Mouse (Mus musculus) brain, embryonic 14.5 days (tissue): Measurements from ENCODE around the gene Rnf8. TPM values are rescaled to one million over a fixed set of nuclear protein-coding genes. Genes with fewer than 3 reads are reported as not detected.

Experiments used
- DNase-seq: peaks from one replicate; pipeline ENCODE4 v3.0.0-alpha.2; 2011; ENCODE audit warnings: low read depth
- CTCF ChIP-seq: fragments of 200-500 bp; IDR thresholded peaks from 2 replicates; pipeline ENCODE4 v1.5.1; 2012; ENCODE audit warnings: inconsistent platforms, mild to moderate bottlenecking, moderate library complexity, borderline replicate concordance; ENCODE audit not compliant: insufficient read depth, insufficient read length; ENCODE audit errors: extremely low read depth
- POLR2A ChIP-seq: fragments of 200-500 bp; IDR thresholded peaks from 2 replicates; pipeline ENCODE4 v1.6.1; 2012; ENCODE audit warnings: mild to moderate bottlenecking, inconsistent platforms, borderline replicate concordance; ENCODE audit not compliant: poor library complexity, insufficient read depth, insufficient read length, severe bottlenecking; ENCODE audit errors: extremely low read depth
- polyA plus RNA-seq: library from polyadenylated mRNA; depleted of rRNA; stranded (reverse); fragments of >200 nt; gene quantifications from 2 replicates; pipeline ENCODE4 v1.2.3, GENCODE M21; 2012; rRNA removed

Rnf8 gene
- polyA plus RNA-seq: 52.9 and 57.7 TPM in 2 replicates

DNA sequence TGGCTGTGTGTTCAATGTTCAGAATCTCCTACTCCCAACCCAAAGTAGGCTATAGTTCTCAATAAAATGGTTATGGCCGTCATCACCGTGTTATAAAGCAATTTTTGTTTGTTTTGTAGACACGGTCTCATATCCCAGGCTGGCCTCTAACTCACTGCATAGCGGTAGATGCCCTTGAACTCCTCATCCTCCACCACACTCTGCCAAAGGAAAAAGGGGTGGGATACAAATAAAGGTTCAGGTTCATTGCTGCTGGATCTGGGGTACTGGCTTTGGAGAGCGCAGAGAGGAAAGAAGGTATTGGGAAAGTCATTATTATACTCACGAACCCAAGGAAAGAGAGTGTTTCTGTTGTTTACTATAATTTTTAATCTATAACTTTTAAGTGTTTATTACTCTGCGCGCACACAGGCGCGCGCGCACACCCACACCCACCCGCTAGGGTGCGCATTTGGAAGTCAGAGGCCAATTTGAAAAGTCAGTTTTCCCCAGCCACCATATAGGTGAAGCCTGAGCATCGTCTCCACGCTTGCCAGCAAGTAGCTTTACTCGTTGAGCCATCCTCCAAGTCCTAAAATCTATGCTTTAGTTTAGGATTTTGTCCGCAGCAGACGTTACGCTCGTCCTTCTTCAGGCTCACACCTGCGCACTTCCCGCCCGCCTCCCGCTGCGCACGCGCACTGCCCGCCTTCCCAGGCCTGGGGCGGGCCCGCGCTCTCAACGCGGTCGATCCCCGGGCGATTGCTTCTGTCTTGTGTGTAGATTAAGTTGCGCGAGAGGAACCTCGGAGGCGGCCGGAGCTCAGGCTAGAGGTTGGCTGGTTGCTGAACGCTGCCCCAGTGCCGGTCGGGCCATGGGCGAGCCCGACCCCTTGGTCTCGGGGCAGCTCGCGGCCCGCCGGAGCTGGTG lies at the start of gene Rnf8, which contains the start of gene Gm28043:
Rnf8 (plus strand) TSS at position 676 of the 909 bp plus-strand sequence.
Gm28043 (plus strand) TSS at position 762 of the 909 bp plus-strand sequence.
- TF ChIP-seq CTCF: peak; percentile 69; the same call in 1 of the 2 replicates
- TF ChIP-seq POLR2A: peak; percentile 71; the same call in 1 of the 2 replicates
- peak; percentile 98 for DNase-seq

DNA sequence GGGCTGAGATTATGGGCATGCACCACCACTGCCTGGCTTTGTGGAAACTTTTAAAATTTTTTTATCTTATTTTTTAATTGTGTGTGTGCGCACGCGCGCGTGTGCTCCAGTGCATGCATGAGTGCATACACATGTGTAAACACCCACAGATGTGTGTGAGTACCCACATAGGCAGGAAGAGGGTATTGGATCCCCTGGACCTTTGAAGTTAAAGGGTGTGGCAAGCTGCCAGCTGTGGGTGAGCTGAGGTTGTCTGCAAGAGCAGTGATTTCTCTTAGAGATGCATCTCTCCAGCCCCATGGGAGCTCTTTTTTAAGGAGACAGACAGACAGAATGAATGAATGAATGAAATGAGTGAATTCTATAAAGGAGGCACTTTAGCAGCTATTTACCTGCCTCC lies 49.1 kb upstream of the Rnf8 start:
- no peak for TF ChIP-seq POLR2A
- no peak for TF ChIP-seq CTCF
- DNase-seq: no peak

DNA sequence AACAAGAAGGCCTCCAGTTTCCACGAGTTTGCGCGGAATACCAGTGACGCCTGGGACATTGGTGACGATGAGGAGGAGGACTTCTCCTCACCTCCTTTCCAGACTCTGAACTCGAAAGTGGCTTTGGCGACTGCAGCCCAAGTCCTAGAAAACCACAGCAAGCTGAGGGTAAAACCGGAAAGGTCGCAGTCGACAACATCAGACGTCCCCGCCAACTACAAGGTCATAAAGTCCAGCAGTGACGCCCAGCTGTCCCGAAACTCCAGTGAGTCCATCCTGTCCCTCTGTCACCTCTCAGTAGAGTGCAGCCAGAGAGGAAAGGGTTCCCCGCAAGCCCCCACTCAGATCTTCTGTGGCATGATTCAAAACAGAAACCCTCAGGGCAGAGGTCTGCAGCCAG lies 46.2 kb upstream of the Rnf8 start:
- TF ChIP-seq CTCF: no peak
- TF ChIP-seq POLR2A: no peak
- DNase-seq: no peak

DNA sequence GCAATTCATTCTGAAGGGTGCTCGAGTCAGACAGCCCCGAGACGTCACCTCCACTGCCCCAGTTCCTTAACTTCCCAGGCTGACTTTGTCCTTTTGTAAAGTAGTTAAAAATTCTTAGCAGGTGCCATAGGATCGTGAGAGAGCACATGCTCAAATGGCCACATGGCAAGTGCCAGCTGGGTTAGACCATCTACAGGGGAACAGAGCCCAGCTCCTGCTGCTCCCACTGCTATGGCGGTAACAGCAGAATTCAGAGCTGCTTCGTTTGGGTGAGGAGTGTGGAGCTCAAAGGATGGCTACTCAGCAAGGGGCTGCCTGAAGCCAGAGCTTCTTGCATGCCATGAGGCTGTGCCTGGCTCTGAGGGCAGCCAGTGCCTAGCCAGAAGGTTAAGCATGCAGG lies 44.8 kb upstream of the Rnf8 start:
- TF ChIP-seq POLR2A (no peak), CTCF (no peak)
- no peak for DNase-seq

DNA sequence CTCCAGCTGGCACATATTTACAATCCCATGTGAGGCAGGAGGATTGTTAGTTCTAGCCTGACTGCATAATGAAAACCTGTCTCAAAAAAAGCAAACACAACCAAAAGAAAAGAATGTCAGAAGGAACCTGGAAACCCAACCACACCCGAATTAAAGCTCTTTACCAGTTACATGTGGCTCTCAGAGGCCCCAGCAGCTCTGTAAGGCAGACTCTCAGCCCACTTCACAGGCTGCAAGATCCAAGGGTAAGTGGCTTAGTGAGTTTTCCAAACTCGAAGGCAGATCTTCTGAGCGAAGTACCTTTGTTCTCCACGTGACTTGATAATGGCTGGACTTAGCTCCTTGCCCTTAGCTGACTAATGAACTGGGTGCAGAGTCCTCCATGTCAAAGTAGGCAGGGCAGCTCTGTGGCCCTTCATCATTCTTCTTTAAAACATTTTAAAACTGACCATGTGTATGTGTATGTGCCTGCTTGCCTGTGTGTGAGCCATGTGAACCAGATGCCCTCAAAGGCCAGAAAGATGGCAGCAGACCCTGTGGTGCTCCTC lies 34.9 kb upstream of the Rnf8 start:
- no peak for DNase-seq
- no peak for TF ChIP-seq POLR2A
- no peak for TF ChIP-seq CTCF

DNA sequence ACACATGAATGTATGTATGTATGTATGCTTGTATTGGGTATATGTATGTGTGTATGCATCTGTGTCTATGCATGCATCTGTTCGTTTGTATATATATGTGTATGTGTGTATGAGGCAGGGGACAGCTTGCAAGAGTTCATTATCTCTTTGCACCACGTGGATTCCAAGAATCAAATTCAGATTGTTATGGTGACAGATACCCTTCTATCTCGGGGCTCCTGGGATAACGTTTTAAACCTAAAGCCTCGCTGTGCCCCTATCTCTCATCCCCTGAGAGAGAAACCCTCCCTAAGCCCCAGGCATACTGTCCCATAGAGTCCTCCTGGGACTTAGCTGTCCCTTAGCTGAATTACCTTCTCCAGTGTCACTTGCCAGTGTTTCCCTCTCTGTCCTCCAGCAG lies 31.0 kb upstream of the Rnf8 start:
- TF ChIP-seq CTCF: no peak
- TF ChIP-seq POLR2A: no peak
- no peak for DNase-seq

DNA sequence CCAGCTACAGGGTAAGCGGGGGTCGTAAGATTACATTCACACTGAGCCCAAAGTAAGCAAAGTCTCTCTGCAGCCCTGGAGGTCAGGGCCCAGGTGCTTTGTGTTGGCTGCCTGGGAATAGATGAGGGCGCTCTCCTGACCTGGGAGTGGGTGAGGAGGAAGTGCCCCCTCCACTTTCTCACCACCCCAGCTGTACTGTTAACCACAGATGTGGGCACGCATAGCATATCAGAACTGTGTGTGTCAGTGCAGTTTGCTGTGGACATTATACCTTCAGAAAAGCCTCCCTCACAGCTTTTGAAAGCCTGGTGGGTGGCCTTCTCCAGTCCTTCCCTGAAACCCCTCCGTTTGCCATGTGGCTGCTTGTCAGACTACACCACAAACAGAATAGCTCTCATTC lies 30.3 kb upstream of the Rnf8 start:
- TF ChIP-seq POLR2A (no peak), CTCF (no peak)

DNA sequence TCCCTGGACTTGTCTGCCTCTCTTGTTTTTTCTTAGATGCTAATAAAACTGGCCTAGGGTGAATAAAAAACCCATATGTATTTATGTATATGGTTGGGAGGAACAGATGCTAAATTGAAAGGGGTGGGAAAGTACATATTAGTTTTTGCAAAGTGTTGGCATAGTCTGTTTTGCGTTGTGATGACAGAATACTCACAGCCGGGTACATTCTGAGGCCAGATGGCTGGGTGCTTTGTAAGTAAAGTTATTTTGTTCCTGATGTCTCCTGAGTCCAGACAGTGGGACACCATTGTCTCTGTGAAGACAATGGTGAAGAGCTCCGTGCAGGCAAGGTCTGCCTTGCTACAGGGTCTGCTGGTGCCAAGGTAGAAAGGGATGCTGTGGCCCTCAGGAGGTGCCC lies 29.9 kb upstream of the Rnf8 start:
- TF ChIP-seq POLR2A (no peak), CTCF (no peak)
- peak; percentile 68 for DNase-seq

More for the DNA sequence above, 30.3 kb upstream of the Rnf8 start:
- no peak for DNase-seq

DNA sequence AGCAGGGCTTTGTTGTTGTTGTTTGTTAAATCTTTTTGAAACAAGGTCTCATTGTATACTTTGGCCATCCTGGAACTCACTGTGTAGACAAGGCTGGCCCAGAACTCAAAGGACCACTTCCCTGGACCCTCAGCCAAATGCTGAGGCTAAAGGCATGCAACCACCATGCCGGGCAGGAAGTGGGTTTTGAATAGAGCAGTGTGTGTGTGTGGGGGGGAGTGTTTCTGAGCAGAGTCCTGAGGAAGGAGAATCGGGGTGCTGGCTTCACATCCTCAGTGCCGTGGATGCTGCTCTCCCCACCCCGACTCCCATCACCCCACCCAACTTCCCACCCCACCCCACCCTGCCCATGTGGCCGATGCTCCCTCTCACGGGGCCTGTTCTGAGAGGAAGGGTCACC lies 29.1 kb upstream of the Rnf8 start:
- no peak for TF ChIP-seq POLR2A
- TF ChIP-seq CTCF: no peak
- DNase-seq: no peak

DNA sequence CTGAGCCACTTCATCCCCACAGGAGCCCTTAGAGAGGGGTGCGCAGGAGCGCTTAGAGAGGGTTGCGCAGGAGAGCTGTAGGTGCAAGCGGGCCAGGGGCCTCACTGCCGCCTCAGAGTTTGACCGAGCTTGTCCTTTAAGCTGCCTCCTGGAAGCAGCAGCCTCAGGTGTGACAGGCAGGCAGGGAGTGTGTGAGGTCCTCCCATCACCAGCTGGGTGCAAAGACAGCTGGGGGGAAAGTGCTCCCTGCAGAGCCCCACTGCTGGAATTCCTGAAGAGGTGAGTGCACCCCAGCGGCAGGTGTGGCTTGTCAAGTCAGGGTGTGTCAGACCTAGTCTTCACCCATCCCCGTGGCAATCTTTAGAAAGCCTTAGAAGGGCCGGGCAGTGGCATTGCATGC lies 27.7 kb upstream of the Rnf8 start:
- TF ChIP-seq POLR2A (no peak), CTCF (no peak)

DNA sequence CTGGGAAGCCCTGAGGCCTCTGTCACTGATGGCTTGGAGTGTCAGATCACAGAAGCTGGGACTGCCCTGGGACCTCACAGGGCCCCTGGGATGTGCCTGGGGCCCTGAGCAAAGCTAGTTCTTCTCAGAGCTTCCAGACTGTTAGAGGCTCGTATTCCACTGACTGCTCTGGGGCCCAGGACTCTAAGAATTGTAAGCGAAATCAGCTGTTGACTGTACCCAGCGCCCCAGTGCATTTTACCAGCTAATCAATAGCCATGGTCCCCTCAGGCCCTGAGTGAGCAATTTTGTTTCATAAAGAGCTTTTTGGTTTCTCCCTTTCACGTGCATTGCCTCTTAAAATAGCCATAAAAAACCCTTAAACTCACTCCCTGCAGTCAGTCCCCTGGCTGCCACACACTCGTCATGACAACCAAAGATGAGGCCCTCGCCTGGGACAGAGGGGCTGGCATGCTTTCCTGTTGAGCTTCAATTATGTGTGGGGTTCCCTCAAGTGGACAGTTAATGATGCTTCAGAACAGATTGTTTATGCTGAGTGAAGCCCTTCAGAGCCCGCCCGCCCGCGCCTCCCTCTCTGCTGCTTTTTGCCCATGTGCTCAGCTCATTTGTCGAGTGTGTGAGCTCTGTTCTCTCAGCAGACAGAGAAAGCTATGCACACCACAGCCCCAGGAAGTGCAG lies 25.2 kb upstream of the Rnf8 start:
- DNase-seq: peak; percentile 90
- TF ChIP-seq CTCF: no peak
- no peak for TF ChIP-seq POLR2A

More for the DNA sequence above, 27.7 kb upstream of the Rnf8 start:
- DNase-seq: no peak
